Comparison of ENCODE assay signal across 15 mouse cellular contexts in genomic region chr17:43075937-43076336, GRCm38 (mm10). TPM values are rescaled to one million over a fixed set of nuclear protein-coding genes. Genes with fewer than 3 reads are reported as not detected.
A peak's percentile ranks its signal among the peaks of the same experiment; 100 is the strongest.
DNase-seq lines count a peak whose midpoint lies in the region; ATAC-seq and TF ChIP-seq lines count a peak whose summit lies in the region.
"Had no signal": no experiment of that assay in that cellular context is flagged by ENCODE, and none has a peak within 500 bp of the region (broad histone marks: within the 10 kb centered on the region; RNA-seq: fewer than 3 reads in every experiment).

No protein-coding gene starts in this region.

- DNase-seq in lung, postnatal 0 days (ENCODE audit: low spot score), result peak; percentile 46
- DNase-seq in stomach, postnatal 0 days (ENCODE audit: low spot score), result peak; percentile 64
- DNase-seq in limb, embryonic 10.5 days (ENCODE audit: low spot score), result no peak
- DNase-seq in cerebellum, adult 9-10 months, result no peak
- DNase-seq: adrenal gland, adult 2 months; gastrocnemius, postnatal 36 days; right cerebral cortex, postnatal 14 days had no signal

- H3K4me1 ChIP-seq in forebrain, embryonic 15.5 days, result peaks cover 27% of the 10 kb centered on the region
- H3K4me1 ChIP-seq in forebrain, embryonic 13.5 days, result peaks cover 21% of the 10 kb centered on the region
- H3K4me1 ChIP-seq in midbrain, embryonic 13.5 days (replicated peaks), result peaks cover 12% of the 10 kb centered on the region
- peaks cover 3% of the 10 kb centered on the region; the same call in 1 of the 2 replicates for H3K4me1 ChIP-seq in midbrain, embryonic 16.5 days (ENCODE audit: control insufficient read depth, insufficient read depth, low read length)
- H3K4me1 ChIP-seq in lung, postnatal 0 days (ENCODE audit: insufficient read depth, low read depth, low read length), result peaks cover 11% of the 10 kb centered on the region; the same call in 1 of the 2 replicates
- H3K4me1 ChIP-seq in stomach, postnatal 0 days (replicated peaks; ENCODE audit: control insufficient read depth, insufficient read depth), result no peaks in the 10 kb centered on the region
- peaks cover 8% of the 10 kb centered on the region for H3K4me1 ChIP-seq in limb, embryonic 10.5 days

- H3K9me3 ChIP-seq in forebrain, embryonic 15.5 days, result no peaks in the 10 kb centered on the region
- no peaks in the 10 kb centered on the region for H3K9me3 ChIP-seq in forebrain, embryonic 13.5 days (replicated peaks)
- H3K9me3 ChIP-seq in midbrain, embryonic 13.5 days, result 0 out of 2 replicates have a peak, but pooled peaks cover 3% of the 10 kb centered on the region
- H3K9me3 ChIP-seq in midbrain, embryonic 16.5 days (replicated peaks; ENCODE audit: control insufficient read depth, low read length, poor library complexity, severe bottlenecking), result no peaks in the 10 kb centered on the region
- no peaks in the 10 kb centered on the region for H3K9me3 ChIP-seq in lung, postnatal 0 days (ENCODE audit: low read length)
- H3K9me3 ChIP-seq in stomach, postnatal 0 days (ENCODE audit: control insufficient read depth, low read length), result no peaks in the 10 kb centered on the region
- no peaks in the 10 kb centered on the region for H3K9me3 ChIP-seq in limb, embryonic 10.5 days (replicated peaks)
- H3K9me3 ChIP-seq: embryonic facial prominence, embryonic 15.5 days; heart, embryonic 15.5 days; hindbrain, embryonic 15.5 days had no signal

- no peak for TF ChIP-seq EP300 in lung, postnatal 0 days (IDR thresholded peaks at IDR 0.05)
- TF ChIP-seq EP300 in stomach, postnatal 0 days (optimal IDR thresholded peaks at IDR 0.05), result no peak

- no peak overlapping the region for H3K27ac ChIP-seq in forebrain, embryonic 15.5 days (replicated peaks)
- no peak overlapping the region for H3K27ac ChIP-seq in forebrain, embryonic 13.5 days
- no peak overlapping the region for H3K27ac ChIP-seq in midbrain, embryonic 13.5 days
- no peak overlapping the region for H3K27ac ChIP-seq in midbrain, embryonic 16.5 days (ENCODE audit: low read length)
- peak overlapping the region; percentile 54 for H3K27ac ChIP-seq in lung, postnatal 0 days (ENCODE audit: low read length)
- H3K27ac ChIP-seq in stomach, postnatal 0 days (replicated peaks), result peak overlapping the region; percentile 76
- no peak overlapping the region for H3K27ac ChIP-seq in limb, embryonic 10.5 days
- H3K27ac ChIP-seq: embryonic facial prominence, embryonic 15.5 days; heart, embryonic 15.5 days; hindbrain, embryonic 15.5 days had no signal

- 89% methylated on average over 8 of the region's 8 CpGs for WGBS in forebrain, embryonic 15.5 days
- WGBS in forebrain, embryonic 13.5 days, result 88% methylated on average over 8 of the region's 8 CpGs
- WGBS in midbrain, embryonic 13.5 days, result 88% methylated on average over 8 of the region's 8 CpGs
- 81% methylated on average over 8 of the region's 8 CpGs for WGBS in midbrain, embryonic 16.5 days
- 50% methylated on average over 8 of the region's 8 CpGs for WGBS in lung, postnatal 0 days
- 59% methylated on average over 8 of the region's 8 CpGs for WGBS in stomach, postnatal 0 days
- WGBS in limb, embryonic 10.5 days, result 91% methylated on average over 8 of the region's 8 CpGs

- TF ChIP-seq CTCF in lung, postnatal 0 days (IDR thresholded peaks at IDR 0.05), result no peak
- TF ChIP-seq CTCF in stomach, postnatal 0 days (IDR thresholded peaks at IDR 0.05; ENCODE audit: low read depth), result no peak

- no peak overlapping the region for H3K9ac ChIP-seq in forebrain, embryonic 15.5 days (replicated peaks)
- H3K9ac ChIP-seq in forebrain, embryonic 13.5 days, result no peak overlapping the region
- H3K9ac ChIP-seq in midbrain, embryonic 13.5 days (replicated peaks), result no peak overlapping the region
- H3K9ac ChIP-seq in midbrain, embryonic 16.5 days (ENCODE audit: low read depth, low read length), result no peak overlapping the region
- no peak overlapping the region for H3K9ac ChIP-seq in lung, postnatal 0 days (replicated peaks; ENCODE audit: low read depth)
- H3K9ac ChIP-seq in stomach, postnatal 0 days (ENCODE audit: low read length), result no peak overlapping the region
- H3K9ac ChIP-seq: embryonic facial prominence, embryonic 15.5 days; heart, embryonic 15.5 days; hindbrain, embryonic 15.5 days had no signal

- no peaks in the 10 kb centered on the region for H3K27me3 ChIP-seq in forebrain, embryonic 15.5 days
- no peaks in the 10 kb centered on the region for H3K27me3 ChIP-seq in forebrain, embryonic 13.5 days
- no peaks in the 10 kb centered on the region for H3K27me3 ChIP-seq in midbrain, embryonic 13.5 days
- H3K27me3 ChIP-seq in midbrain, embryonic 16.5 days (ENCODE audit: control insufficient read depth, insufficient read depth, low read depth, low read length), result no peaks in the 10 kb centered on the region
- no peaks in the 10 kb centered on the region for H3K27me3 ChIP-seq in lung, postnatal 0 days (replicated peaks; ENCODE audit: insufficient read depth, low read length)
- no peaks in the 10 kb centered on the region for H3K27me3 ChIP-seq in stomach, postnatal 0 days (ENCODE audit: control insufficient read depth, insufficient read depth, low read length)
- H3K27me3 ChIP-seq in limb, embryonic 10.5 days (ENCODE audit: low read depth, poor library complexity, severe bottlenecking), result no peaks in the 10 kb centered on the region
- H3K27me3 ChIP-seq: embryonic facial prominence, embryonic 15.5 days; heart, embryonic 15.5 days; hindbrain, embryonic 15.5 days had no signal

- no peak overlapping the region for H3K4me2 ChIP-seq in forebrain, embryonic 15.5 days (replicated peaks)
- no peak overlapping the region for H3K4me2 ChIP-seq in forebrain, embryonic 13.5 days
- H3K4me2 ChIP-seq in midbrain, embryonic 13.5 days (replicated peaks), result no peak overlapping the region
- no peak overlapping the region for H3K4me2 ChIP-seq in midbrain, embryonic 16.5 days (ENCODE audit: low read length)
- no peak overlapping the region for H3K4me2 ChIP-seq in lung, postnatal 0 days (replicated peaks; ENCODE audit: low read depth, low read length)
- no peak overlapping the region for H3K4me2 ChIP-seq in stomach, postnatal 0 days (replicated peaks; ENCODE audit: low read depth)
- H3K4me2 ChIP-seq: embryonic facial prominence, embryonic 15.5 days; heart, embryonic 15.5 days; hindbrain, embryonic 15.5 days had no signal

- no peak overlapping the region for H3K4me3 ChIP-seq in forebrain, embryonic 15.5 days
- H3K4me3 ChIP-seq in forebrain, embryonic 13.5 days, result no peak overlapping the region
- H3K4me3 ChIP-seq in midbrain, embryonic 13.5 days (replicated peaks), result no peak overlapping the region
- no peak overlapping the region for H3K4me3 ChIP-seq in midbrain, embryonic 16.5 days (ENCODE audit: low read depth, low read length)
- no peak overlapping the region for H3K4me3 ChIP-seq in lung, postnatal 0 days (ENCODE audit: low read depth, low read length)
- no peak overlapping the region for H3K4me3 ChIP-seq in stomach, postnatal 0 days (ENCODE audit: low read depth, low read length)
- H3K4me3 ChIP-seq in limb, embryonic 10.5 days, result no peak overlapping the region
- H3K4me3 ChIP-seq: embryonic facial prominence, embryonic 15.5 days; heart, embryonic 15.5 days; hindbrain, embryonic 15.5 days had no signal

- ATAC-seq in forebrain, embryonic 15.5 days (replicated peaks), result peak; percentile 12; the same call in 1 of the 2 replicates
- ATAC-seq in forebrain, embryonic 13.5 days, result no peak
- ATAC-seq in midbrain, embryonic 13.5 days, result peak; percentile 31; the same call in 1 of the 2 replicates
- ATAC-seq in midbrain, embryonic 16.5 days, result no peak; the same call in 1 of the 2 replicates
- peak; percentile 27; the same call in 1 of the 2 replicates for ATAC-seq in lung, postnatal 0 days
- ATAC-seq in stomach, postnatal 0 days (ENCODE audit: low FRiP score, low TSS enrichment), result peak; percentile 73
- ATAC-seq: forebrain, embryonic 16.5 days had no signal

- H3K36me3 ChIP-seq in forebrain, embryonic 15.5 days, result no peaks in the 10 kb centered on the region
- H3K36me3 ChIP-seq in forebrain, embryonic 13.5 days (ENCODE audit: poor library complexity, severe bottlenecking), result 0 out of 2 replicates have a peak, but pooled peaks cover 4% of the 10 kb centered on the region
- peaks cover 7% of the 10 kb centered on the region for H3K36me3 ChIP-seq in midbrain, embryonic 13.5 days
- H3K36me3 ChIP-seq in midbrain, embryonic 16.5 days (ENCODE audit: control insufficient read depth, insufficient read depth, low read length), result no peaks in the 10 kb centered on the region
- H3K36me3 ChIP-seq in lung, postnatal 0 days (ENCODE audit: insufficient read depth, low read length), result no peaks in the 10 kb centered on the region
- no peaks in the 10 kb centered on the region for H3K36me3 ChIP-seq in stomach, postnatal 0 days (ENCODE audit: control insufficient read depth, insufficient read depth, low read length)
- H3K36me3 ChIP-seq in limb, embryonic 10.5 days, result no peaks in the 10 kb centered on the region
- H3K36me3 ChIP-seq: embryonic facial prominence, embryonic 15.5 days; heart, embryonic 15.5 days; hindbrain, embryonic 15.5 days had no signal

RNA-seq across cellular contexts. Expression of gene Tnfrsf21, which starts 59.6 kb away (rescaled TPM):
- polyA plus RNA-seq in forebrain, embryonic 15.5 days (2015; fragmentation: Nextera tagmentation; extraction: Ambion mirVana), result 57.1 and 59.6 TPM in 2 replicates
- polyA plus RNA-seq in forebrain, embryonic 13.5 days (2015; fragmentation: Nextera tagmentation; extraction: Ambion mirVana), result 38.4 and 40.2 TPM in 2 replicates
- polyA plus RNA-seq in midbrain, embryonic 13.5 days (2015; fragmentation: Nextera tagmentation; extraction: Ambion mirVana), result 45.6 and 46.1 TPM in 2 replicates
- 71.6 and 74.6 TPM in 2 replicates for polyA plus RNA-seq in midbrain, embryonic 16.5 days (2015; fragmentation: Nextera tagmentation; extraction: Ambion mirVana)
- polyA plus RNA-seq in lung, postnatal 0 days (2015; fragmentation: Nextera tagmentation; extraction: Ambion mirVana), result 27.6 and 40.2 TPM in 2 replicates
- polyA plus RNA-seq in stomach, postnatal 0 days (2015; fragmentation: Nextera tagmentation; extraction: Ambion mirVana), result 36.9 and 40.7 TPM in 2 replicates
- 18.0 and 20.2 TPM in 2 replicates for polyA plus RNA-seq in limb, embryonic 10.5 days (2016; fragmentation: Nextera tagmentation; extraction: Ambion mirVana)

Comparison
In these comparisons a context has a peak if more than half of its experiments do, and no peak if none do; other contexts are left out.
1. ATAC-seq: peak in forebrain, embryonic 15.5 days (single experiment), midbrain, embryonic 13.5 days (single experiment), lung, postnatal 0 days (single experiment) and stomach, postnatal 0 days (single experiment); none in forebrain, embryonic 13.5 days (single experiment) and midbrain, embryonic 16.5 days (single experiment).
2. H3K27ac ChIP-seq: peak in lung, postnatal 0 days (single experiment) and stomach, postnatal 0 days (single experiment); none in forebrain, embryonic 15.5 days (single experiment), forebrain, embryonic 13.5 days (single experiment), midbrain, embryonic 13.5 days (single experiment), midbrain, embryonic 16.5 days (single experiment) and limb, embryonic 10.5 days (single experiment).
3. DNase-seq: peak in lung, postnatal 0 days (single experiment) and stomach, postnatal 0 days (single experiment); none in limb, embryonic 10.5 days (single experiment) and cerebellum, adult 9-10 months (single experiment).